Mouse (Mus musculus) limb, embryonic 14.5 days (tissue): ENCODE results near the gene Dusp6. TPM values are rescaled to one million over a fixed set of nuclear protein-coding genes. Genes with fewer than 3 reads are reported as not detected.

Source experiments
- ATAC-seq: fragments of 200-750 bp; cut with Nextera tagmentation; 2 replicates; pipeline ENCODE4 v1.8.0; 2017; ENCODE audit warnings: low read depth, moderate number of reproducible peaks, moderate TSS enrichment; ENCODE audit not compliant: low FRiP score
- DNase-seq: peaks from one replicate; pipeline ENCODE4 v3.0.0-alpha.2; 2015; ENCODE audit warnings: low spot score
- H3K27ac ChIP-seq: fragments of 300-500 bp; sonication (generic); replicated peaks from 2 replicates; pipeline ENCODE4 v1.5.1; 2014; ENCODE audit warnings: low read depth, mild to moderate bottlenecking, low read length, moderate library complexity, mixed read lengths
- H3K27me3 ChIP-seq: fragments of 300-500 bp; sonication (generic); 2 replicates; pipeline ENCODE4 v1.6.1; 2014; ENCODE audit warnings: low read length, mixed read lengths; ENCODE audit not compliant: control insufficient read depth, insufficient read depth
- H3K36me3 ChIP-seq: fragments of 300-500 bp; sonication (generic); 2 replicates; pipeline ENCODE4 v1.6.1; 2014; ENCODE audit warnings: mild to moderate bottlenecking, low read length, moderate library complexity, mixed read lengths; ENCODE audit not compliant: control insufficient read depth, insufficient read depth
- H3K4me1 ChIP-seq: fragments of 300-500 bp; sonication (generic); 2 replicates; pipeline ENCODE4 v1.6.1; 2014; ENCODE audit warnings: antibody characterized with exemption, low read length, mixed read lengths; ENCODE audit not compliant: control insufficient read depth, insufficient read depth
- H3K4me2 ChIP-seq: fragments of 300-500 bp; sonication (generic); replicated peaks from 2 replicates; pipeline ENCODE4 v1.6.1; 2014; ENCODE audit warnings: low read depth, mild to moderate bottlenecking, low read length, moderate library complexity; ENCODE audit not compliant: severe bottlenecking
- H3K4me3 ChIP-seq: fragments of 300-500 bp; sonication (generic); replicated peaks from 2 replicates; pipeline ENCODE4 v1.5.1; 2014; ENCODE audit warnings: low read length
- H3K9ac ChIP-seq: fragments of 300-500 bp; sonication (generic); 2 replicates; pipeline ENCODE4 v1.6.1; 2014; ENCODE audit warnings: mild to moderate bottlenecking, low read depth, low read length, moderate library complexity; ENCODE audit not compliant: severe bottlenecking
- H3K9me3 ChIP-seq: fragments of 300-500 bp; sonication (generic); 2 replicates; pipeline ENCODE4 v1.6.1; 2016; ENCODE audit warnings: low read length; ENCODE audit not compliant: control insufficient read depth
- POLR2A ChIP-seq: fragments of 200-500 bp; IDR thresholded peaks from 2 replicates; pipeline ENCODE4 v1.8.0; 2012; ENCODE audit warnings: inconsistent platforms, mild to moderate bottlenecking, moderate library complexity, borderline replicate concordance; ENCODE audit not compliant: insufficient read depth, insufficient read length; ENCODE audit errors: extremely low read depth
- WGBS: fragments of 180-500 bp; shearing (Covaris S2); extraction: QIAGEN DNeasy Blood & Tissue Kit; methylation state at CpG from one replicate; pipeline ENCODE4 v1.1.7; 2014; 5-methylcytosine and 5-hydroxymethylcytosine counted together
- polyA plus RNA-seq, 2 experiments: library from polyadenylated mRNA; depleted of rRNA in 1 of 2; stranded (reverse) in 1 of 2; unstranded in 1 of 2; fragments of >200 nt; fragmentation: Nextera tagmentation in 1 of 2; extraction: Ambion mirVana in 1 of 2; gene quantifications; 2 replicates each; pipeline versions ENCODE4 v1.2.1 to v1.2.3; 2012 to 2014

Gene Dusp6
- polyA plus RNA-seq, 2 experiments, result 60.2 to 67.7 TPM

DNA sequence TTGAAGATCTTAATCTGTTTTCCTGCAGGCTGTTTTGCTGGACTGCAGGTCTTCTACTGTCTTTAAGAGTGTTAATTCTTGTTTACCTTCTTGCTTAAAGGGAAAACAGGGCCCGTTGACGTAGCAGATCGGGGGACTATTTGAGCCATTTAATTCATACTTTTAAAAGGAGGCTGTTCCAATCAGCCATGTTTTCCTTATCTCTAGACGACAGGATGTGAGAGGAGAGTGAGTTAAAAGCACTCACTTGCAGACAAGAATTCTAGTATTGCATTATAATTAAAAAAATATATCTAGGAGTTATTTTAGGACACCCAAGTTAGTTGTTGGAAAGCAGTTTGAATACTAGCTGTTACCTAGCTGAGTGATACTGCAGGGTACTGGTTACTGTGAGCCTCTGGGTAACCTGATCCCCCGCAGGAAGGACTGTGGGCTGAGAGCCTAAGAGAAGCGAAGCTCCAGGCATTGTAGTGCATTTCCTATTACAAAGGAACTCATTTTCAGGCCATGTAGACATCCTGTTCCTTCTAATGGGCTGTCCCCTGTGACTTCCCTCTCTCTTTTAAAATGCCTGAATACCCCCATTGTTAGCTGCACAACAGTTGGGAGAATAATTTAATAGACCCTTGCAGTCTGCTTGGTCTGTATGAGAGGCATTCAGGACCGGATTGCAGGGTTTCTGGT, 2.1 kb downstream of the Dusp6 start:
- Histone ChIP-seq H3K36me3 (peaks cover 8% of the 10 kb centered on the region), H3K4me3 (peak overlapping the region; percentile 73), H3K9me3 (no peaks in the 10 kb centered on the region), H3K9ac (peak overlapping the region; percentile 85), H3K4me2 (peak overlapping the region; percentile 94), H3K27ac (peak overlapping the region; percentile 96), H3K4me1 (peaks cover 39% of the 10 kb centered on the region), H3K27me3 (no peaks in the 10 kb centered on the region)
- WGBS, result 5% methylated on average over 7 of the region's 7 CpGs
- DNase-seq, result peak; percentile 67
- TF ChIP-seq POLR2A, result no peak
- ATAC-seq, result no peak

DNA sequence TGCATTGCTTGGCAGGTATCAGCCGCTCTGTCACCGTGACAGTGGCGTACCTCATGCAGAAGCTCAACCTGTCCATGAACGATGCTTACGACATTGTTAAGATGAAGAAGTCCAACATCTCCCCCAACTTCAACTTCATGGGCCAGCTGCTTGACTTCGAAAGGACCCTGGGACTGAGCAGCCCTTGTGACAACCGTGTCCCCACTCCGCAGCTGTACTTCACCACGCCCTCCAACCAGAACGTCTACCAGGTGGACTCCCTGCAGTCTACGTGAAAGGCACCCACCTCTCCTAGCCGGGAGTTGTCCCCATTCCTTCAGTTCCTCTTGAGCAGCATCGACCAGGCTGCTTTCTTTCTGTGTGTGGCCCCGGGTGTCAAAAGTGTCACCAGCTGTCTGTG, 3.0 kb downstream of the Dusp6 start:
- H3K27me3 ChIP-seq, result no peaks in the 10 kb centered on the region
- TF ChIP-seq POLR2A, result no peak
- H3K4me2 ChIP-seq, result peak overlapping the region; percentile 94
- peak overlapping the region; percentile 73 for H3K4me3 ChIP-seq
- no peaks in the 10 kb centered on the region for H3K9me3 ChIP-seq
- peaks cover 8% of the 10 kb centered on the region for H3K36me3 ChIP-seq
- DNase-seq (no peak), ATAC-seq (no peak)
- 8% methylated on average over 14 of the region's 14 CpGs for WGBS
- H3K4me1 ChIP-seq, result peaks cover 47% of the 10 kb centered on the region
- peak overlapping the region; percentile 85 for H3K9ac ChIP-seq
- peak overlapping the region; percentile 96; the same call in 1 of the 2 replicates for H3K27ac ChIP-seq

DNA sequence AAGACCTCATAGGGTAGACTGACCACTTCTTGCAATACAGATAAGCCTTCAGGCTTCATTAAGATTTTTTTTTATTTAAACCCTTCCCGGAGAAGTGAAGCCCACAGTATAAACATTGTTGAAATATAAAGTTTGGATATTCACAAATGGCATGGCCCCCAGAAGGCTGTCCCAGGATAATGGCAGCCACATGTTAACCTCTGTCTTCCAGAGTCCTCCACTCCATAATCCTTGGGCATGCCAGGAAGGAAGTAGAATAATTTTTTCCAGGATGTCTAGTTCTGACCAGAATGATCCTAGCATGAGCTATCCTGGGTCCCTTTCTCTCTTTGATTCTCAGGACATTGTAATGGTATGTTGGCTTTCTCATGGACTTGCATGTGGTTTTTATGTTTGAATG, 4.6 kb downstream of the Dusp6 start:
- H3K9ac ChIP-seq, result no peak overlapping the region
- no peak for TF ChIP-seq POLR2A
- peak overlapping the region; percentile 15 for H3K4me2 ChIP-seq
- DNase-seq, result no peak
- H3K27ac ChIP-seq, result no peak overlapping the region
- H3K9me3 ChIP-seq, result no peaks in the 10 kb centered on the region
- H3K36me3 ChIP-seq, result peaks cover 8% of the 10 kb centered on the region
- H3K27me3 ChIP-seq, result no peaks in the 10 kb centered on the region
- 14% methylated on average over 1 of the region's 1 CpGs for WGBS
- H3K4me3 ChIP-seq, result no peak overlapping the region
- no peak for ATAC-seq
- peaks cover 47% of the 10 kb centered on the region for H3K4me1 ChIP-seq

DNA sequence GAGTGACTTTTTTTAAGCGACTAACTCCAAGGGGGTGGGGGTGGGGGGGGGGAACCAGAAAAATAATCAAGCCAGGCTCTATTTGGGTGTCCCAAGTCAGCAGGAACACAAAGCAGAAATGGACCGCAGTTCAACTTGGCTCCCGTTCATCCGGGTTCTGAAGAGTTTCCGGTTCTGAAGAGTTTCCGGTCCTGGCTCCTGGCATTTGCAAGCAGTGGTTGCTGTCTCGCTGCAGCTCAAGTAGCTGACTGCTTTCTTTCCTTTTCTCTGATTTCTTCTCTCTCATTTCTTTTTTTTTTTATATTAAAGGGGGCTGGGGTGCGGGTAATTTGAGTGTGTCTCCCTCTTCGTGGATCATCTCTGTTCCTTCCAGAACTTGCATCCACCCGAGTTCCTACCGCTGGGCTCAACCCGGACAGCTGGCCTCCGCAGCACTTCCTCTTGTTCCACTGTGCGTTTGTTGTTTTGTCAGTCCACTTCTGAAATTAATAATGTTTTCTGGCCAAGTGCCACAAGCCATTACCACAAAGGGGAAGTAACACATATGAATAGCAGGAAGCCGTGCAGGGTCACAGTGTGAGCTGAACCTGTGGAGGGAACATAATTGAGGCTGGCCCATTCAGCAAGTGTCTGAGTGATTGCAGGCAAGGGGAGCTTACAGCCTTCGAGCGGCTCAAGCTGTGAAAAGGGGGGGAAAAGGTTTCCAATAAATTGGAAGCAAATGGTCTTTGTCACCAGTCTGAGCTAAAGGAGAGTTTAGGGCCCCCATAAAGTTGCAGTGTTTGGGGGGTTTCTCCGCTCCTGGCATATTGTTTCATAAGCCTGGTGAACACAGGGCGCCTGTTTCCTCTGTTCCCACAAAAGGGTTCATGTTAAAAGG, 5.6 kb downstream of the Dusp6 start:
- peak overlapping the region; percentile 23 for H3K4me2 ChIP-seq
- peak; percentile 59 for ATAC-seq
- 0 out of 2 replicates have a peak overlapping the region, but pooled peaks have one; percentile 0 for H3K9ac ChIP-seq
- H3K36me3 ChIP-seq, result peaks cover 8% of the 10 kb centered on the region
- peaks cover 47% of the 10 kb centered on the region for H3K4me1 ChIP-seq
- peak overlapping the region; percentile 10; the same call in 1 of the 2 replicates for H3K4me3 ChIP-seq
- no peaks in the 10 kb centered on the region for H3K27me3 ChIP-seq
- peak overlapping the region; percentile 59 for H3K27ac ChIP-seq
- no peak for TF ChIP-seq POLR2A
- DNase-seq, result peak; percentile 70
- 12% methylated on average over 19 of the region's 19 CpGs for WGBS
- H3K9me3 ChIP-seq, result no peaks in the 10 kb centered on the region

DNA sequence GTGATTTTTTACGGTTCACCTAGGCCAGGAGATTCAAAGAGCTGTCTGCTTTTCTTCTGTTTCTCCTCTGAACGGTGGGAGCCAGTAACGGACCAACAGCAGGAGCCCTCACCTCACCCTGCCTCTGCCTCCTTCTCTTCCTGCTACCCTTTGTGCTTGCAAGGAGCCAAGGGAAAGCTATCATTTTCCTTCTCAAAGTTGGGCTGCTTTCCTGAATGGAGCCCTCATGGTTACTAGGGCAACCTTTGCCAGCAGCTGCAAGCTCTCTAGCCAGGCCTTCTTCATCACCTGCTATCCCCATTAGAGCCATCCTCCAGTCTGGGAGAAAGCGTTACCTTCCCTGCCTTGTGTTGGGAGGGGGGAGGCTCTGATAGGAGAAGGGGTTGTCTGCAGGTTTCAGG, 6.3 kb downstream of the Dusp6 start:
- Histone ChIP-seq H3K27me3 (no peaks in the 10 kb centered on the region), H3K4me1 (peaks cover 47% of the 10 kb centered on the region), H3K36me3 (peaks cover 8% of the 10 kb centered on the region), H3K4me2 (peak overlapping the region; percentile 23), H3K4me3 (no peak overlapping the region), H3K9ac (0 out of 2 replicates have a peak overlapping the region, but pooled peaks have one; percentile 0), H3K9me3 (no peaks in the 10 kb centered on the region), H3K27ac (peak overlapping the region; percentile 59)
- TF ChIP-seq POLR2A, result no peak
- DNase-seq (peak; percentile 38), ATAC-seq (peak; percentile 38)
- 10% methylated on average over 4 of the region's 4 CpGs for WGBS
